Mouse (Mus musculus): ENCODE measurements around the gene Pak3. TPM values are rescaled to one million over a fixed set of nuclear protein-coding genes. Genes with fewer than 3 reads are reported as not detected.

The Pak3 gene
- polyA plus RNA-seq, 1 experiment, result 13.3 TPM

- H3K27ac ChIP-seq (ENCODE audit: control insufficient read depth, insufficient read depth, low read depth, low read length), result peak overlapping the region; percentile 85
- H3K27me3 ChIP-seq (ENCODE audit: control insufficient read depth, insufficient read depth, low read length), result no peaks in the 10 kb centered on the region
- TF ChIP-seq POLR2A (IDR thresholded peaks at IDR 0.05; ENCODE audit: control insufficient read depth, low read depth, low read length), result no peak
- no peak for TF ChIP-seq CTCF (IDR thresholded peaks at IDR 0.05; ENCODE audit: control insufficient read depth, insufficient read depth, insufficient replicate concordance, low read depth, low read length)
- peak overlapping the region; percentile 85 for H3K4me3 ChIP-seq (ENCODE audit: control insufficient read depth, low read depth, low read length)
- H3K36me3 ChIP-seq (ENCODE audit: control insufficient read depth, insufficient read depth, low read length), result no peaks in the 10 kb centered on the region
- peaks cover 6% of the 10 kb centered on the region; the same call in 1 of the 2 replicates for H3K4me1 ChIP-seq (ENCODE audit: control insufficient read depth, insufficient read depth, low read length)
These were observed 146.1 kb downstream of the Pak3 start for GRCm38 (mm10) chrX:143664221-143665150.

- TF ChIP-seq POLR2A (IDR thresholded peaks at IDR 0.05; ENCODE audit: control insufficient read depth, low read depth, low read length) (no peak), CTCF (IDR thresholded peaks at IDR 0.05; ENCODE audit: control insufficient read depth, insufficient read depth, insufficient replicate concordance, low read depth, low read length) (no peak)
- Histone ChIP-seq H3K4me1 (ENCODE audit: control insufficient read depth, insufficient read depth, low read length) (peaks cover 6% of the 10 kb centered on the region; the same call in 1 of the 2 replicates), H3K27me3 (ENCODE audit: control insufficient read depth, insufficient read depth, low read length) (no peaks in the 10 kb centered on the region), H3K36me3 (ENCODE audit: control insufficient read depth, insufficient read depth, low read length) (no peaks in the 10 kb centered on the region), H3K27ac (ENCODE audit: control insufficient read depth, insufficient read depth, low read depth, low read length) (no peak overlapping the region), H3K4me3 (ENCODE audit: control insufficient read depth, low read depth, low read length) (peak overlapping the region; percentile 68)
These were observed 147.4 kb downstream of the Pak3 start for GRCm38 (mm10) chrX:143665771-143666170.

DNA sequence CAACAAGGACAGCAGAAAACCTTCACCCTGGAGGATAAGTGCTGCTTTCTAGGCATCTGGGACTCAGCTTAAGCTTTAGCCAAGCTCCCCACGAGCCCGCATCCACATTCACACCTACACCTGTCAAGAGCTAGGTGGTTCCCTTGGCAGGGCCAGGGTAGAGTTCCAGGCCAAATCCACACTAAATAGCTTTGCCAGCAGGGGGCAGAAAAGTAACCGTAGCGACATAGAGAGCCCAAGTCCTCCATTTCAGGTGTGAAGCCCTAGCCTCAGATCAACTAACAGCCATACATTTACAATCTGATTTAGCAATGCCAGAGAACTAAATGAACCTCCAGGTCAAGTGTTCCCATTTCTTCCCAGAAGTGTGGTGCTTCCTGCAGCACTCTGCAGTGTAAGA is 148.6 kb downstream of the Pak3 start:
- Histone ChIP-seq H3K27ac (ENCODE audit: control insufficient read depth, insufficient read depth, low read depth, low read length) (no peak overlapping the region), H3K4me3 (ENCODE audit: control insufficient read depth, low read depth, low read length) (no peak overlapping the region), H3K4me1 (ENCODE audit: control insufficient read depth, insufficient read depth, low read length) (peaks cover 6% of the 10 kb centered on the region; the same call in 1 of the 2 replicates), H3K27me3 (ENCODE audit: control insufficient read depth, insufficient read depth, low read length) (no peaks in the 10 kb centered on the region), H3K36me3 (ENCODE audit: control insufficient read depth, insufficient read depth, low read length) (no peaks in the 10 kb centered on the region)
- TF ChIP-seq CTCF (IDR thresholded peaks at IDR 0.05; ENCODE audit: control insufficient read depth, insufficient read depth, insufficient replicate concordance, low read depth, low read length) (no peak), POLR2A (IDR thresholded peaks at IDR 0.05; ENCODE audit: control insufficient read depth, low read depth, low read length) (no peak)

GRCm38 (mm10) chrX:143668242-143668641 is 149.9 kb downstream of the Pak3 start:
- no peaks in the 10 kb centered on the region for H3K27me3 ChIP-seq (ENCODE audit: control insufficient read depth, insufficient read depth, low read length)
- no peak overlapping the region for H3K27ac ChIP-seq (ENCODE audit: control insufficient read depth, insufficient read depth, low read depth, low read length)
- no peaks in the 10 kb centered on the region for H3K36me3 ChIP-seq (ENCODE audit: control insufficient read depth, insufficient read depth, low read length)
- H3K4me3 ChIP-seq (ENCODE audit: control insufficient read depth, low read depth, low read length), result no peak overlapping the region
- peaks cover 6% of the 10 kb centered on the region; the same call in 1 of the 2 replicates for H3K4me1 ChIP-seq (ENCODE audit: control insufficient read depth, insufficient read depth, low read length)
- TF ChIP-seq CTCF (IDR thresholded peaks at IDR 0.05; ENCODE audit: control insufficient read depth, insufficient read depth, insufficient replicate concordance, low read depth, low read length) (no peak), POLR2A (IDR thresholded peaks at IDR 0.05; ENCODE audit: control insufficient read depth, low read depth, low read length) (no peak)

DNA sequence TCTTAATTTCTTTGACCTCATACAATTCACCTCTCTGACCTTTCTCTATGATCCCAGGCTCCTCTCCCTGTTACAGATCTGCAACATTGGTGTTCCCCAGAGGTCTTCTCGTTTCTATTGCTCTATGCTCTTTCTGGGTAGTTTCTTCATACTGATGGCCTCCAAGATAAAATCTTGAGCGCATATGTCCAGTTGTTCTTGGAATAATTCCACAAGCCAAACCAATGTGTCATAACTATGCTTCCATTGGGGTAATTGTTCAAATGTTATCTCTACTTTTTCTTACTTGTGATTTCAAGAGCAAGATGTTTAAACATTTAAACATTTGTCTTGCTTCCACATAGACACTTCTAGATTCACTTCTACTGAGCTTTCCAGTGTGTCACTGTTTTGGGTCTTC is 160.2 kb downstream of the Pak3 start:
- no peaks in the 10 kb centered on the region for H3K27me3 ChIP-seq (ENCODE audit: control insufficient read depth, insufficient read depth, low read length)
- H3K4me3 ChIP-seq (ENCODE audit: control insufficient read depth, low read depth, low read length), result no peak overlapping the region
- TF ChIP-seq CTCF (IDR thresholded peaks at IDR 0.05; ENCODE audit: control insufficient read depth, insufficient read depth, insufficient replicate concordance, low read depth, low read length) (no peak), POLR2A (IDR thresholded peaks at IDR 0.05; ENCODE audit: control insufficient read depth, low read depth, low read length) (no peak)
- H3K4me1 ChIP-seq (ENCODE audit: control insufficient read depth, insufficient read depth, low read length), result no peaks in the 10 kb centered on the region
- H3K36me3 ChIP-seq (ENCODE audit: control insufficient read depth, insufficient read depth, low read length), result no peaks in the 10 kb centered on the region
- no peak overlapping the region for H3K27ac ChIP-seq (ENCODE audit: control insufficient read depth, insufficient read depth, low read depth, low read length)

GRCm38 (mm10) chrX:143722250-143722649 is 203.9 kb downstream of the Pak3 start:
- no peak overlapping the region for H3K4me3 ChIP-seq (ENCODE audit: control insufficient read depth, low read depth, low read length)

DNA sequence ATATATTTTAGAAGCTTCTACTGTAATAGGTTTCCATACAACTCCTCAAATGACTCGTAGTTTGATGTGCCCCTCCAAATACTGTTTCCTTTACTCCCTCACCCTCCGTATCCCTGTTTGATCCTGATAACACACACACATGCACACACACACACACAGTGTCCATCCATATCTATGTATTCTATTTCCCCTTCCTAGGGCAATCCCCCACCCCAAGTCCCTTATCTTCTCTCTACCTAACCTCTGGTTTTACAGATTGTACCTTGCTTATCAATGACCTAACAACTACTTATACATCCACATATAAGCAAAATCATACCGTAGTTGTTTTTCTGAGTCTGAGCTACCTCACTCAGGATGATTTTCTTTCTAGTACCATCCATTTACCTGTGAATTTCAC is 207.0 kb downstream of the Pak3 start:
- no peaks in the 10 kb centered on the region for H3K27me3 ChIP-seq (ENCODE audit: control insufficient read depth, insufficient read depth, low read length)
- TF ChIP-seq CTCF (IDR thresholded peaks at IDR 0.05; ENCODE audit: control insufficient read depth, insufficient read depth, insufficient replicate concordance, low read depth, low read length), result no peak
- TF ChIP-seq POLR2A (IDR thresholded peaks at IDR 0.05; ENCODE audit: control insufficient read depth, low read depth, low read length), result no peak
- no peaks in the 10 kb centered on the region for H3K4me1 ChIP-seq (ENCODE audit: control insufficient read depth, insufficient read depth, low read length)
- no peak overlapping the region for H3K4me3 ChIP-seq (ENCODE audit: control insufficient read depth, low read depth, low read length)
- no peaks in the 10 kb centered on the region for H3K36me3 ChIP-seq (ENCODE audit: control insufficient read depth, insufficient read depth, low read length)
- no peak overlapping the region for H3K27ac ChIP-seq (ENCODE audit: control insufficient read depth, insufficient read depth, low read depth, low read length)

More at GRCm38 (mm10) chrX:143722250-143722649, 203.9 kb downstream of the Pak3 start:
- H3K36me3 ChIP-seq (ENCODE audit: control insufficient read depth, insufficient read depth, low read length), result no peaks in the 10 kb centered on the region
- TF ChIP-seq POLR2A (IDR thresholded peaks at IDR 0.05; ENCODE audit: control insufficient read depth, low read depth, low read length) (no peak), CTCF (IDR thresholded peaks at IDR 0.05; ENCODE audit: control insufficient read depth, insufficient read depth, insufficient replicate concordance, low read depth, low read length) (no peak)
- no peaks in the 10 kb centered on the region for H3K4me1 ChIP-seq (ENCODE audit: control insufficient read depth, insufficient read depth, low read length)
- H3K27me3 ChIP-seq (ENCODE audit: control insufficient read depth, insufficient read depth, low read length), result no peaks in the 10 kb centered on the region
- no peak overlapping the region for H3K27ac ChIP-seq (ENCODE audit: control insufficient read depth, insufficient read depth, low read depth, low read length)

Data from testis, adult 2 months (tissue).